Mouse (Mus musculus): Measurements from ENCODE around the gene Fgfr2. TPM values are rescaled to one million over a fixed set of nuclear protein-coding genes. Genes with fewer than 3 reads are reported as not detected.

Fgfr2 gene
- polyA plus RNA-seq, 1 experiment: 3.0 TPM

- Histone ChIP-seq H3K27me3 (ENCODE audit: control insufficient read depth, insufficient read depth, low read length) (no peaks in the 10 kb centered on the region), H3K4me3 (ENCODE audit: control insufficient read depth, low read depth, low read length) (no peak overlapping the region), H3K27ac (ENCODE audit: control insufficient read depth, insufficient read depth, low read depth, low read length) (no peak overlapping the region), H3K4me1 (ENCODE audit: control insufficient read depth, insufficient read depth, low read length) (no peaks in the 10 kb centered on the region), H3K36me3 (ENCODE audit: control insufficient read depth, insufficient read depth, low read length) (no peaks in the 10 kb centered on the region)
- TF ChIP-seq CTCF (IDR thresholded peaks at IDR 0.05; ENCODE audit: control insufficient read depth, insufficient read depth, insufficient replicate concordance, low read depth, low read length): no peak
- no peak for TF ChIP-seq POLR2A (IDR thresholded peaks at IDR 0.05; ENCODE audit: control insufficient read depth, low read depth, low read length)
These were observed 730.7 kb downstream of the Fgfr2 start for GRCm38 (mm10) chr7:132392233-132393013.

GRCm38 (mm10) chr7:132389473-132389872 lies 733.7 kb downstream of the Fgfr2 start:
- TF ChIP-seq POLR2A (IDR thresholded peaks at IDR 0.05; ENCODE audit: control insufficient read depth, low read depth, low read length): no peak
- TF ChIP-seq CTCF (IDR thresholded peaks at IDR 0.05; ENCODE audit: control insufficient read depth, insufficient read depth, insufficient replicate concordance, low read depth, low read length): no peak
- Histone ChIP-seq H3K4me1 (ENCODE audit: control insufficient read depth, insufficient read depth, low read length) (no peaks in the 10 kb centered on the region), H3K27ac (ENCODE audit: control insufficient read depth, insufficient read depth, low read depth, low read length) (no peak overlapping the region), H3K27me3 (ENCODE audit: control insufficient read depth, insufficient read depth, low read length) (no peaks in the 10 kb centered on the region), H3K36me3 (ENCODE audit: control insufficient read depth, insufficient read depth, low read length) (no peaks in the 10 kb centered on the region), H3K4me3 (ENCODE audit: control insufficient read depth, low read depth, low read length) (no peak overlapping the region)

DNA sequence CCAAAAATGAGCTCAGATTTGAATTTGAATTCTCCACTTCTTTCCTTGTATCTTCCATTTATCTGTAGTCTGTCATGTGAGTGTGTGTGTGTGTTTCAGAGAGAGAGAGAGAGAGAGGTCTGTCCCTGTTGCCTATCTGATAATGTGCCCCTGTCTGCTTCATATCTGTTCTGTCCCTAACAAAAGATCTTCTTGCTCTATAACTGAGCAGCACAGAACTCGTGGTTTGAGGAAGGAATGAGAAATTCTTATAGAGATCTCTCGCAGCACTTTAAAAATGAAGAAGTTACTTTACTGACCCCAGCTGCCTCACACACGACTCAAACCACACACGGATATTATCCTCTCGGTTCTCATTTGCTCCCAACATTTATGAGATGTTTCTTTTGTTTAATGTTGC lies 735.6 kb downstream of the Fgfr2 start:
- Histone ChIP-seq H3K4me3 (ENCODE audit: control insufficient read depth, low read depth, low read length) (no peak overlapping the region), H3K27me3 (ENCODE audit: control insufficient read depth, insufficient read depth, low read length) (no peaks in the 10 kb centered on the region), H3K36me3 (ENCODE audit: control insufficient read depth, insufficient read depth, low read length) (no peaks in the 10 kb centered on the region), H3K27ac (ENCODE audit: control insufficient read depth, insufficient read depth, low read depth, low read length) (no peak overlapping the region), H3K4me1 (ENCODE audit: control insufficient read depth, insufficient read depth, low read length) (no peaks in the 10 kb centered on the region)
- TF ChIP-seq POLR2A (IDR thresholded peaks at IDR 0.05; ENCODE audit: control insufficient read depth, low read depth, low read length) (no peak), CTCF (IDR thresholded peaks at IDR 0.05; ENCODE audit: control insufficient read depth, insufficient read depth, insufficient replicate concordance, low read depth, low read length) (no peak)

DNA sequence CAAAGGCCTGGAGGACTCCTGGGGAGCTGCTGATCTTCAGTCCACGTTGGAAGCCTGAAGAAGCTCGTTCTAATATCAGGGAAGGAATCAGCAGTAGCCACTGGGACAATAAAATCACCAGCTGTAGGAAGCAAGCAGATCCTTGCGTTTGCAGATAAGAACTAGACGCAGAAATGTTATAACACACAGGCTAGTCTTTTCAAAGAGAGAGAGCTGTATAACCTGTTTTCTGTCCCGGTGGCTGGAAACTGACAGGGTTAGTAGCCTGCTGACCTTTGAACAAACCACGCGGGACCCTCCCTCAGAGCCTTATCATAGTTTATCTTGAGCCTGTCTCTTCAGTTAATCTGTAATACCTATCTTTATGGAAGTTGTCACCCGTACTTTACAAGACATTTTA lies 736.8 kb downstream of the Fgfr2 start:
- H3K27me3 ChIP-seq (ENCODE audit: control insufficient read depth, insufficient read depth, low read length): no peaks in the 10 kb centered on the region
- no peak overlapping the region for H3K27ac ChIP-seq (ENCODE audit: control insufficient read depth, insufficient read depth, low read depth, low read length)
- no peaks in the 10 kb centered on the region for H3K36me3 ChIP-seq (ENCODE audit: control insufficient read depth, insufficient read depth, low read length)
- no peaks in the 10 kb centered on the region for H3K4me1 ChIP-seq (ENCODE audit: control insufficient read depth, insufficient read depth, low read length)
- no peak for TF ChIP-seq CTCF (IDR thresholded peaks at IDR 0.05; ENCODE audit: control insufficient read depth, insufficient read depth, insufficient replicate concordance, low read depth, low read length)
- no peak for TF ChIP-seq POLR2A (IDR thresholded peaks at IDR 0.05; ENCODE audit: control insufficient read depth, low read depth, low read length)
- no peak overlapping the region for H3K4me3 ChIP-seq (ENCODE audit: control insufficient read depth, low read depth, low read length)

DNA sequence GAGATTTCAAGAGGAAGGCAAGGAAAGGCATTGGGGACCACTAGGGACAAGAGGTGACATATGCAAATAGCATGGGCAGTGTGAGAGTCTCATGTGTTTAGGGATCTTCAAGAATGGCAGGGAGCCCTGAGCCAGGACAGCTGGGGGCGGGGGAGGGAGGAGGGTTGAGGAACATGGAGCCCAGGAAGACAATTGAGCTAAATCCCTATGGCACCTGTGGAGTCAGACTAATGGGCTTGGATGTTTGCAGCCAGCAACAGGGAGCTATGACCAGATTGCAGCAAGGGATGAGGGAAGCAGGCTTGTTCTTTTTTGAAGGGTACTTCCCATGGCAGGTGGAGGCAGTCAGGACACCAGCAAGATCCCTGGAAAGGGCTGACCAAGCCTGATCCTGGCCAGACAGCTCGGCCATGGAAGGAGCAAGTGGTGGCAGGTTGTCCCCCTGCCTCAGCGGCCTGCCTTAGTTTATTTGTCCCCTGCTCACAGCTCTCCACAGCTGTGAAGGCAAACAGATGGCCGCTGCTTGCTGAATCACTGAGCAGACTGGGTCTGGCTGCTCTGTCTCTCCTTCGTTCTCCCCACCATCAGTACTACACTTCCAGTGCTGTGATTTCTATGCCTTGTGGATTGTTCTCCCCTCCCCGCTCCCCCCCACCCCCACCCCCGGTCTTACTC lies 737.6 kb downstream of the Fgfr2 start:
- no peak for TF ChIP-seq POLR2A (IDR thresholded peaks at IDR 0.05; ENCODE audit: control insufficient read depth, low read depth, low read length)
- TF ChIP-seq CTCF (IDR thresholded peaks at IDR 0.05; ENCODE audit: control insufficient read depth, insufficient read depth, insufficient replicate concordance, low read depth, low read length): no peak
- H3K27ac ChIP-seq (ENCODE audit: control insufficient read depth, insufficient read depth, low read depth, low read length): no peak overlapping the region
- no peaks in the 10 kb centered on the region for H3K36me3 ChIP-seq (ENCODE audit: control insufficient read depth, insufficient read depth, low read length)
- no peaks in the 10 kb centered on the region for H3K4me1 ChIP-seq (ENCODE audit: control insufficient read depth, insufficient read depth, low read length)
- no peak overlapping the region for H3K4me3 ChIP-seq (ENCODE audit: control insufficient read depth, low read depth, low read length)
- no peaks in the 10 kb centered on the region for H3K27me3 ChIP-seq (ENCODE audit: control insufficient read depth, insufficient read depth, low read length)

DNA sequence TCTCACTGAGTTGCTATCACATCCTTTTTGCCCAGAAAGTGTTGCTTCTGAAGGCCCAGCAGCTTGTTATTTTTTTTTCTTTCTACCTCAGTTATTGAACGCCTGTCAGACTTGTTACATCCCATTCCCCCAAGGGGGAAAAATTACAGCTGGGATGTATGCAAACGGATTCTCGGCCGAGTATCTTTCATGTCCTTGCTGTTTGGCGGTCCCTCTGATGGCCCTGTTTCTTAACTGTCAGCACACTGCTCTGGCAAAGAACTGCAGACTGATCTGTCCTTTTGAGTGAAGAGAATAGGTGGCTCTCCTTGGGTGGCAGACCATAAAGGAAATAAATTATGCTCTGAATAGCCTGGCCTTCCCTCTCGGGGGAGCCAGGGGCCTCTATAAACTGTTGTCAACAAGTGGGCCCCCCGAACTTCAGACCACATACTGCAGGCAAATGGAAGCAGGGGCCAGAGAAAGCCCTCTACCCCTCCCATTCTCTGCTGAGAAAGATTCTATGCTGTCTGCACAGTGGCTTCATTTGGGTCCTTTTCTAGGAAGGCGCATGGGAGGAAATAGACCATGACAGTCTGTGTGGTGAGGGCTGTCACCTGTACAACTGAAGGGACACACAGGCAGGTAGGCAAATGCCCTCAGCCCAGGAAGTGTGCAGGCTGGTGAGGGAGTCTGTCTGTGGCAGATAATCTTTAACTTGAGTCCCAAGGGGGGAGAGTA lies 738.3 kb downstream of the Fgfr2 start:
- H3K4me1 ChIP-seq (ENCODE audit: control insufficient read depth, insufficient read depth, low read length): no peaks in the 10 kb centered on the region
- TF ChIP-seq POLR2A (IDR thresholded peaks at IDR 0.05; ENCODE audit: control insufficient read depth, low read depth, low read length): no peak
- no peak for TF ChIP-seq CTCF (IDR thresholded peaks at IDR 0.05; ENCODE audit: control insufficient read depth, insufficient read depth, insufficient replicate concordance, low read depth, low read length)
- H3K27ac ChIP-seq (ENCODE audit: control insufficient read depth, insufficient read depth, low read depth, low read length): no peak overlapping the region
- no peaks in the 10 kb centered on the region for H3K36me3 ChIP-seq (ENCODE audit: control insufficient read depth, insufficient read depth, low read length)
- no peaks in the 10 kb centered on the region for H3K27me3 ChIP-seq (ENCODE audit: control insufficient read depth, insufficient read depth, low read length)
- no peak overlapping the region for H3K4me3 ChIP-seq (ENCODE audit: control insufficient read depth, low read depth, low read length)
